Mouse (Mus musculus) heart, postnatal 36 days (tissue): ENCODE data around the gene Slc4a1. TPM values are rescaled to one million over a fixed set of nuclear protein-coding genes. Genes with fewer than 3 reads are reported as not detected.
"Not testable (repeated sequence)": the region's sequence is repeated elsewhere in the genome, so short reads cannot be mapped to it uniquely, and the experiment has no call there.

ENCODE experiments used
- DNase-seq, 2 experiments: peaks; one replicate each; pipeline ENCODE4 v3.0.0; 2021 to 2022
- intact Hi-C: fragments of 180-260 bp; cut with DNase I; formaldehyde crosslinking; loops from one replicate; pipeline ENCODE4 v1.15.1; 2025
- total RNA-seq, 2 experiments: library from RNA; stranded (reverse); gene quantifications; 2 replicates each; pipeline ENCODE4 v1.2.3; 2021

Slc4a1 gene
- total RNA-seq, 2 experiments from 2014 or later, result 2.1 to 7.8 TPM

GRCm38 (mm10) chr11:102399610-102400072, 33.6 kb upstream of the Slc4a1 start:
- DNase-seq, result no peak
- intact Hi-C loops, result no loop called here

- DNase-seq, result no peak
- intact Hi-C loops, result no loop called here
These were observed 33.1 kb upstream of the Slc4a1 start for GRCm38 (mm10) chr11:102399107-102399506.

- intact Hi-C loops, result no loop called here
These were observed 32.2 kb upstream of the Slc4a1 start for GRCm38 (mm10) chr11:102398007-102398825.

GRCm38 (mm10) chr11:102396671-102397141, 30.7 kb upstream of the Slc4a1 start:
- intact Hi-C loops, result no loop called here
- no peak for DNase-seq

More at GRCm38 (mm10) chr11:102398007-102398825, 32.2 kb upstream of the Slc4a1 start:
- DNase-seq, result no peak

GRCm38 (mm10) chr11:102396263-102396662, 30.3 kb upstream of the Slc4a1 start:
- intact Hi-C loops, result no loop called here
- DNase-seq, result no peak

GRCm38 (mm10) chr11:102395250-102395649, 29.2 kb upstream of the Slc4a1 start:
- DNase-seq, result no peak
- intact Hi-C loops, result no loop called here

GRCm38 (mm10) chr11:102394421-102395124, 28.6 kb upstream of the Slc4a1 start:
- no peak for DNase-seq
- intact Hi-C loops, result no loop called here

- intact Hi-C loops, result no loop called here
- DNase-seq, result no peak
These were observed 27.9 kb upstream of the Slc4a1 start for GRCm38 (mm10) chr11:102393719-102394420.

GRCm38 (mm10) chr11:102393238-102393634, 27.2 kb upstream of the Slc4a1 start, which contains the start of gene Rundc3a:
Gene Rundc3a (plus strand): TSS chr11:102393403.
- intact Hi-C loops, result no loop called here
- DNase-seq, result peak; percentile 56 to 68

- DNase-seq, result no peak
- intact Hi-C loops, result no loop called here
These were observed 26.6 kb upstream of the Slc4a1 start for GRCm38 (mm10) chr11:102392441-102393237.

GRCm38 (mm10) chr11:102389436-102389835, 23.4 kb upstream of the Slc4a1 start:
- intact Hi-C loops, DNase-seq: not testable (repeated sequence)

- intact Hi-C loops, result no loop called here
- DNase-seq, result no peak
These were observed 20.1 kb upstream of the Slc4a1 start for GRCm38 (mm10) chr11:102386121-102386520.

- intact Hi-C loops, result no loop called here
These were observed 19.1 kb upstream of the Slc4a1 start for GRCm38 (mm10) chr11:102385075-102385474.

GRCm38 (mm10) chr11:102384418-102384817, 18.4 kb upstream of the Slc4a1 start:
- DNase-seq, result no peak
- intact Hi-C loops, result no loop called here

More at GRCm38 (mm10) chr11:102385075-102385474, 19.1 kb upstream of the Slc4a1 start:
- DNase-seq, result no peak

- DNase-seq, result no peak
- intact Hi-C loops, result no loop called here
These were observed 17.5 kb upstream of the Slc4a1 start for GRCm38 (mm10) chr11:102383365-102384136.

- intact Hi-C loops, result no loop called here
- DNase-seq, result no peak
These were observed 16.8 kb upstream of the Slc4a1 start for GRCm38 (mm10) chr11:102382794-102383193.

- DNase-seq, result no peak
These were observed 15.5 kb upstream of the Slc4a1 start for GRCm38 (mm10) chr11:102381341-102382100.

GRCm38 (mm10) chr11:102380091-102380490, 14.1 kb upstream of the Slc4a1 start:
- DNase-seq, result no peak

More at GRCm38 (mm10) chr11:102381341-102382100, 15.5 kb upstream of the Slc4a1 start:
- intact Hi-C loops, result no loop called here

More at GRCm38 (mm10) chr11:102380091-102380490, 14.1 kb upstream of the Slc4a1 start:
- intact Hi-C loops, result no loop called here
